Mouse (Mus musculus): ENCODE measurements around the gene Lama4. TPM values are rescaled to one million over a fixed set of nuclear protein-coding genes. Genes with fewer than 3 reads are reported as not detected.

Lama4 gene
- total and polyA plus RNA-seq, 3 experiments, result not detected

GRCm38 (mm10) chr10:39018635-39019034 is 53.3 kb downstream of the Lama4 start:
- Histone ChIP-seq H3K4me1 (ENCODE audit: control insufficient read depth in 1 of 2, insufficient read depth in 2 of 2, low read length in 2 of 2) (no peaks in the 10 kb centered on the region), H3K79me2 (ENCODE audit: control insufficient read depth, insufficient read depth, low read length, poor library complexity) (no peaks in the 10 kb centered on the region), H3K9me3 (replicated peaks; ENCODE audit: insufficient read depth, low read length) (no peaks in the 10 kb centered on the region), H3K27ac (ENCODE audit: control insufficient read depth, low read depth, low read length) (no peak overlapping the region), H3K4me3 (ENCODE audit: control insufficient read depth in 1 of 2, insufficient read depth in 1 of 2, low read depth in 2 of 2, low read length in 2 of 2) (no peak overlapping the region), H3K27me3 (ENCODE audit: control insufficient read depth in 1 of 2, insufficient read depth in 2 of 2, low read length in 2 of 2) (no peaks in the 10 kb centered on the region), H3K36me3 (ENCODE audit: control insufficient read depth in 1 of 2, insufficient read depth in 2 of 2, low read length in 2 of 2) (no peaks in the 10 kb centered on the region), H3K9ac (ENCODE audit: control insufficient read depth, low read depth, low read length, poor library complexity, severe bottlenecking) (no peak overlapping the region)
- TF ChIP-seq E2F4 (IDR thresholded peaks at IDR 0.05; ENCODE audit: borderline replicate concordance, low read depth, low read length) (no peak), SMC3 (IDR thresholded peaks at IDR 0.05; ENCODE audit: low read depth, low read length) (no peak), CHD2 (IDR thresholded peaks at IDR 0.05; ENCODE audit: low read length) (no peak), RCOR1 (IDR thresholded peaks at IDR 0.05; ENCODE audit: low read depth, low read length) (no peak), POLR2A (IDR thresholded peaks at IDR 0.05; ENCODE audit: control insufficient read depth in 1 of 2, insufficient read depth in 1 of 2, low read depth in 1 of 2, low read length in 2 of 2, poor library complexity in 1 of 2) (no peak), TAL1 (IDR thresholded peaks at IDR 0.05; ENCODE audit: low read length) (no peak), HCFC1 (IDR thresholded peaks at IDR 0.05; ENCODE audit: low read depth, low read length) (no peak), SIN3A (IDR thresholded peaks at IDR 0.05; ENCODE audit: low read length) (no peak), USF2 (IDR thresholded peaks at IDR 0.05; ENCODE audit: borderline replicate concordance in 1 of 2, insufficient read depth in 1 of 2, low read depth in 1 of 2, low read length in 2 of 2) (no peak), MAFK (IDR thresholded peaks at IDR 0.05; ENCODE audit: borderline replicate concordance, low read depth, low read length) (no peak), ELF1 (IDR thresholded peaks at IDR 0.05; ENCODE audit: low read depth, low read length) (no peak), EP300 (IDR thresholded peaks at IDR 0.05; ENCODE audit: low read depth in 1 of 2, low read length in 2 of 2) (no peak), NRF1 (IDR thresholded peaks at IDR 0.05; ENCODE audit: insufficient read depth, low read depth, low read length, poor library complexity, severe bottlenecking) (no peak)
- no peak for DNase-seq (ENCODE audit: low read depth, low spot score)

GRCm38 (mm10) chr10:39023618-39024256 is 58.4 kb downstream of the Lama4 start:
- no peak for TF ChIP-seq HCFC1 (IDR thresholded peaks at IDR 0.05; ENCODE audit: low read depth, low read length)
- no peak for TF ChIP-seq SIN3A (IDR thresholded peaks at IDR 0.05; ENCODE audit: low read length)
- TF ChIP-seq RCOR1 (IDR thresholded peaks at IDR 0.05; ENCODE audit: low read depth, low read length), result no peak
- TF ChIP-seq RAD21 (IDR thresholded peaks at IDR 0.05; ENCODE audit: low read depth, low read length), result no peak
- TF ChIP-seq ZMIZ1 (IDR thresholded peaks at IDR 0.05; ENCODE audit: low read depth, low read length), result no peak
- no peak for TF ChIP-seq EP300 (IDR thresholded peaks at IDR 0.05; ENCODE audit: low read depth in 1 of 2, low read length in 2 of 2)
- no peak for TF ChIP-seq ZC3H11A (IDR thresholded peaks at IDR 0.05; ENCODE audit: low read depth, low read length)
- TF ChIP-seq MXI1 (IDR thresholded peaks at IDR 0.05; ENCODE audit: low read depth, low read length), result no peak
- H3K9ac ChIP-seq (ENCODE audit: control insufficient read depth, low read depth, low read length, poor library complexity, severe bottlenecking), result no peak overlapping the region
- no peaks in the 10 kb centered on the region for H3K27me3 ChIP-seq (ENCODE audit: control insufficient read depth in 1 of 2, insufficient read depth in 2 of 2, low read length in 2 of 2)
- no peak overlapping the region for H3K27ac ChIP-seq (ENCODE audit: control insufficient read depth, low read depth, low read length)
- H3K79me2 ChIP-seq (ENCODE audit: control insufficient read depth, insufficient read depth, low read length, poor library complexity), result no peaks in the 10 kb centered on the region
- H3K4me1 ChIP-seq (ENCODE audit: control insufficient read depth in 1 of 2, insufficient read depth in 2 of 2, low read length in 2 of 2), result no peaks in the 10 kb centered on the region
- no peak overlapping the region for H3K4me3 ChIP-seq (ENCODE audit: control insufficient read depth in 1 of 2, insufficient read depth in 1 of 2, low read depth in 2 of 2, low read length in 2 of 2)
- no peaks in the 10 kb centered on the region for H3K9me3 ChIP-seq (replicated peaks; ENCODE audit: insufficient read depth, low read length)
- no peak for DNase-seq (ENCODE audit: low read depth, low spot score)
- no peaks in the 10 kb centered on the region for H3K36me3 ChIP-seq (ENCODE audit: control insufficient read depth in 1 of 2, insufficient read depth in 2 of 2, low read length in 2 of 2)

Measured in MEL (cell line).